Mouse (Mus musculus): ENCODE data around the gene Efna3. TPM values are rescaled to one million over a fixed set of nuclear protein-coding genes. Genes with fewer than 3 reads are reported as not detected.

The Efna3 gene
- polyA plus RNA-seq, 1 experiment from 2014 or later = 107 TPM

GRCm38 (mm10) chr3:89351271-89351670, 28.5 kb upstream of the Efna3 start:
- Histone ChIP-seq H3K4me3 (replicated peaks) (no peak overlapping the region), H3K4me2 (0 out of 2 replicates have a peak overlapping the region, but pooled peaks have one; percentile 95), H3K27ac (replicated peaks) (no peak overlapping the region), H3K4me1 (peaks cover 26% of the 10 kb centered on the region), H3K27me3 (replicated peaks) (0 out of 2 replicates have a peak, but pooled peaks cover 5% of the 10 kb centered on the region), H3K9me3 (replicated peaks) (no peaks in the 10 kb centered on the region), H3K36me3 (0 out of 2 replicates have a peak, but pooled peaks cover under 1% of the 10 kb centered on the region), H3K9ac (replicated peaks) (no peak overlapping the region)
- no peak for ATAC-seq (ENCODE audit: low FRiP score)
- 78% methylated on average over 5 of the region's 5 CpGs for WGBS

- peaks cover 10% of the 10 kb centered on the region; the same call in 1 of the 2 replicates for H3K36me3 ChIP-seq
- H3K9ac ChIP-seq (replicated peaks) = peak within 1 kb of the TSS; percentile 76
- H3K27me3 ChIP-seq (replicated peaks) = 0 out of 2 replicates have a peak, but pooled peaks cover 5% of the 10 kb centered on the region
- peak within 1 kb of the TSS; percentile 90 for H3K27ac ChIP-seq (replicated peaks)
- peak within 1 kb of the TSS; percentile 95 for H3K4me2 ChIP-seq
- peak within 1 kb of the TSS; percentile 75 for H3K4me3 ChIP-seq (replicated peaks)
- under 1% methylated on average over 56 of the region's 59 CpGs for WGBS
- H3K4me1 ChIP-seq = peaks cover 26% of the 10 kb centered on the region
- no peaks in the 10 kb centered on the region for H3K9me3 ChIP-seq (replicated peaks)
- peak; percentile 96 for ATAC-seq (ENCODE audit: low FRiP score)
These were observed 27.2 kb upstream of the Efna3 start, which contains the start of gene Adam15 for GRCm38 (mm10) chr3:89349869-89350501. Gene Adam15, minus strand, starts transcription at chr3:89349996.

- ATAC-seq (ENCODE audit: low FRiP score) = peak; percentile 42; the same call in 1 of the 2 replicates
- WGBS = 1% methylated on average over 38 of the region's 38 CpGs
- H3K4me3 ChIP-seq (replicated peaks) = peak overlapping the region; percentile 75
- peaks cover 11% of the 10 kb centered on the region; the same call in 1 of the 2 replicates for H3K36me3 ChIP-seq
- 0 out of 2 replicates have a peak, but pooled peaks cover 5% of the 10 kb centered on the region for H3K27me3 ChIP-seq (replicated peaks)
- H3K9ac ChIP-seq (replicated peaks) = peak overlapping the region; percentile 76
- peak overlapping the region; percentile 90 for H3K27ac ChIP-seq (replicated peaks)
- H3K9me3 ChIP-seq (replicated peaks) = no peaks in the 10 kb centered on the region
- H3K4me1 ChIP-seq = peaks cover 26% of the 10 kb centered on the region
- peak overlapping the region; percentile 95 for H3K4me2 ChIP-seq
These were observed 26.4 kb upstream of the Efna3 start for GRCm38 (mm10) chr3:89348911-89349868.

- Histone ChIP-seq H3K4me2 (peak overlapping the region; percentile 95; the same call in 1 of the 2 replicates), H3K27ac (replicated peaks) (no peak overlapping the region), H3K27me3 (replicated peaks) (0 out of 2 replicates have a peak, but pooled peaks cover 5% of the 10 kb centered on the region), H3K4me1 (peaks cover 26% of the 10 kb centered on the region), H3K36me3 (peaks cover 24% of the 10 kb centered on the region; the same call in 1 of the 2 replicates), H3K9ac (replicated peaks) (no peak overlapping the region), H3K4me3 (replicated peaks) (no peak overlapping the region), H3K9me3 (replicated peaks) (no peaks in the 10 kb centered on the region)
- no peak for ATAC-seq (ENCODE audit: low FRiP score)
- WGBS = 77% methylated on average over 1 of the region's 1 CpGs
These were observed 25.2 kb upstream of the Efna3 start for GRCm38 (mm10) chr3:89347916-89348315.

DNA sequence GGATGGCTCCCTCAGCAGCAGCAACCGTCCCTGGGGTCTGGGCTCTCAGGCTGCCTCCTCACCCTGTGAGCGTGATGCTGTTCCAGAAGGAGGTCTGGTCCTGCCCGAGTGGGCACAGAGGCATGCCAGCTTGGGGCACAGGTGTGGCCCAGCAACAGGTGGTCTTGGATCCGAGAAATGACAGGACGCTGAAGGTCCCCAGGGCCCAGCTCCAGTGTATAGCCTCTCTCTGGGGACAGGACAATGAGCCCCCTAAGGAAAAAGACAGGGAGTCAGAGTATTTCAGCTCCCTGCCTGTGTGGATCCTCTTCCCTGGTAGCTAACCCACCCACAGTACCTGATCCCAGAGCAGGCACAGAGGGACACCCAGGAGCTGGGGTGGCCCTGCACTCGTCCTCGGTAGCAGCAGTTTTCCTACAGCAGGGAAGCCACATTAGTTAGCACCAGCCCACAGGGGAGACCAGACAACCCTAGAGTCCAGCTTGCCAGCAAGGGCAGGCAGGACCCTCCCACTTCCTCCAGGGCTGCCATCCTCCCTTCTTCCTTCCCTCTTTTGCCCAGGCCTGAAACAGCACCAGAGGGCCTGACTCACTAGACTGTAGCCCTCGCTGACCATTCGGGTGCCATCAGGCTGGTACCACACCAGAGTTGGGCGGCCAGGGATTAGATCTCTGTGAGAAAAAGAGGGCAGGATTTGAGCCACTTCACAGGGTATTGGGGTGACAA, 24.2 kb upstream of the Efna3 start:
- Histone ChIP-seq H3K9me3 (replicated peaks) (no peaks in the 10 kb centered on the region), H3K36me3 (peaks cover 27% of the 10 kb centered on the region; the same call in 1 of the 2 replicates), H3K4me1 (peaks cover 28% of the 10 kb centered on the region), H3K27me3 (replicated peaks) (0 out of 2 replicates have a peak, but pooled peaks cover 2% of the 10 kb centered on the region), H3K9ac (replicated peaks) (no peak overlapping the region), H3K27ac (replicated peaks) (no peak overlapping the region), H3K4me3 (replicated peaks) (no peak overlapping the region), H3K4me2 (no peak overlapping the region)
- no peak for ATAC-seq (ENCODE audit: low FRiP score)
- 77% methylated on average over 10 of the region's 10 CpGs for WGBS

DNA sequence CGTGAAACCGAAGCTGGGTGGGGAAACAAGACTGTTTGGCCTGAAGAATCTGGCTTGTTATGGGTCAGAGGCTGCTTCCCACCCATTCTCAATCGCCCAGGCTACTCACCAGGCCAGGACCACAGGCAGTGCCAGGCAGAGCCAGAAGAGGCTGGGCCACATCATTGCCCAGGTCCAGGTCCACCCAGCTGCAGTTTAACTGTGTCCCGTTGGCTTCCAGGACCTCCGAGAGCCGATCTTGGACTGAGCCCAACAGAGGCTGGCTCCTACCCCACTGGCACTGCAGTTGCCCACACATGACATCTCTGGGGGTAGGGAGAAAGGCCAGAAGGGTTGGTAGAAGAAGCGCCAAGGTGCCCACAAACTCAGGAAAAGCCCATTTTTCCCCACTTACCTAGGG, 20.5 kb upstream of the Efna3 start:
- ATAC-seq (ENCODE audit: low FRiP score) = no peak
- Histone ChIP-seq H3K4me2 (no peak overlapping the region), H3K4me1 (peaks cover 34% of the 10 kb centered on the region), H3K4me3 (replicated peaks) (no peak overlapping the region), H3K9me3 (replicated peaks) (no peaks in the 10 kb centered on the region), H3K27me3 (replicated peaks) (no peaks in the 10 kb centered on the region), H3K9ac (replicated peaks) (no peak overlapping the region), H3K36me3 (peaks cover 27% of the 10 kb centered on the region; the same call in 1 of the 2 replicates), H3K27ac (replicated peaks) (0 out of 2 replicates have a peak overlapping the region, but pooled peaks have one; percentile 2)
- 85% methylated on average over 7 of the region's 7 CpGs for WGBS

- H3K36me3 ChIP-seq = peaks cover 27% of the 10 kb centered on the region; the same call in 1 of the 2 replicates
- WGBS = 77% methylated on average over 4 of the region's 4 CpGs
- no peaks in the 10 kb centered on the region for H3K27me3 ChIP-seq (replicated peaks)
- H3K9ac ChIP-seq (replicated peaks) = no peak overlapping the region
- peaks cover 47% of the 10 kb centered on the region for H3K4me1 ChIP-seq
- no peaks in the 10 kb centered on the region for H3K9me3 ChIP-seq (replicated peaks)
- no peak overlapping the region for H3K4me3 ChIP-seq (replicated peaks)
- H3K27ac ChIP-seq (replicated peaks) = no peak overlapping the region
- no peak overlapping the region for H3K4me2 ChIP-seq
- no peak for ATAC-seq (ENCODE audit: low FRiP score)
These were observed 19.0 kb upstream of the Efna3 start for GRCm38 (mm10) chr3:89341794-89342193.

- no peaks in the 10 kb centered on the region for H3K27me3 ChIP-seq (replicated peaks)
- peak overlapping the region; percentile 35 for H3K4me3 ChIP-seq (replicated peaks)
- 4% methylated on average over 11 of the region's 11 CpGs for WGBS
- peak overlapping the region; percentile 39 for H3K9ac ChIP-seq (replicated peaks)
- no peak overlapping the region for H3K27ac ChIP-seq (replicated peaks)
- ATAC-seq (ENCODE audit: low FRiP score) = peak; percentile 63
- peak overlapping the region; percentile 66 for H3K4me2 ChIP-seq
- peaks cover 21% of the 10 kb centered on the region; the same call in 1 of the 2 replicates for H3K36me3 ChIP-seq
- H3K4me1 ChIP-seq = peaks cover 54% of the 10 kb centered on the region
- no peaks in the 10 kb centered on the region for H3K9me3 ChIP-seq (replicated peaks)
These were observed 17.7 kb upstream of the Efna3 start for GRCm38 (mm10) chr3:89340465-89340864.

- Histone ChIP-seq H3K9me3 (replicated peaks) (no peaks in the 10 kb centered on the region), H3K27ac (replicated peaks) (no peak overlapping the region), H3K4me2 (0 out of 2 replicates have a peak overlapping the region, but pooled peaks have one; percentile 3), H3K4me1 (peaks cover 54% of the 10 kb centered on the region), H3K4me3 (replicated peaks) (no peak overlapping the region), H3K9ac (replicated peaks) (0 out of 2 replicates have a peak overlapping the region, but pooled peaks have one; percentile 11), H3K27me3 (replicated peaks) (no peaks in the 10 kb centered on the region), H3K36me3 (peaks cover 17% of the 10 kb centered on the region; the same call in 1 of the 2 replicates)
- no peak for ATAC-seq (ENCODE audit: low FRiP score)
- 32% methylated on average over 8 of the region's 8 CpGs for WGBS
These were observed 16.7 kb upstream of the Efna3 start for GRCm38 (mm10) chr3:89339416-89339815.

- peak; percentile 71 for ATAC-seq (ENCODE audit: low FRiP score)
- WGBS = under 1% methylated on average over 41 of the region's 44 CpGs
These were observed 15.2 kb upstream of the Efna3 start, which contains the start of gene Efna4 for GRCm38 (mm10) chr3:89337721-89338578. Gene Efna4, minus strand, starts transcription at chr3:89338028.

More at GRCm38 (mm10) chr3:89337721-89338578, 15.2 kb upstream of the Efna3 start, which contains the start of gene Efna4:
- Histone ChIP-seq H3K4me3 (replicated peaks) (peak within 1 kb of the TSS; percentile 77), H3K9me3 (replicated peaks) (no peaks in the 10 kb centered on the region), H3K4me1 (peaks cover 59% of the 10 kb centered on the region), H3K9ac (replicated peaks) (peak within 1 kb of the TSS; percentile 71), H3K36me3 (peaks cover 4% of the 10 kb centered on the region; the same call in 1 of the 2 replicates), H3K4me2 (peak within 1 kb of the TSS; percentile 90), H3K27ac (replicated peaks) (peak within 1 kb of the TSS; percentile 58; the same call in 1 of the 2 replicates), H3K27me3 (replicated peaks) (no peaks in the 10 kb centered on the region)
